Mouse (Mus musculus): ENCODE measurements around the gene Spaca3. TPM values are rescaled to one million over a fixed set of nuclear protein-coding genes. Genes with fewer than 3 reads are reported as not detected.

Gene Spaca3
- polyA plus RNA-seq (2014; fragmentation: Nextera tagmentation; extraction: Ambion mirVana), result not detected in 2 replicates

GRCm38 (mm10) chr11:80858065-80858464 lies at the start of gene Spaca3:
Gene Spaca3 (plus strand): TSS chr11:80858365.
- WGBS, result 78% methylated on average over 10 of the region's 10 CpGs
- H3K4me3 ChIP-seq (ENCODE audit: low read depth, low read length), result no peak within 1 kb of the TSS
- H3K4me2 ChIP-seq (replicated peaks; ENCODE audit: low read depth, low read length), result no peak within 1 kb of the TSS
- H3K36me3 ChIP-seq (ENCODE audit: control insufficient read depth, insufficient read depth, low read length), result no peaks in the 10 kb centered on the region
- no peaks in the 10 kb centered on the region for H3K4me1 ChIP-seq (ENCODE audit: control insufficient read depth, insufficient read depth, low read length)
- no peak for ATAC-seq (ENCODE audit: insufficient number of reproducible peaks, insufficient read depth, low FRiP score, low read depth)
- H3K27ac ChIP-seq (ENCODE audit: low read length), result no peak within 1 kb of the TSS
- H3K9me3 ChIP-seq (ENCODE audit: control insufficient read depth, low read depth, low read length), result no peaks in the 10 kb centered on the region
- H3K9ac ChIP-seq (replicated peaks; ENCODE audit: low read depth, low read length), result no peak within 1 kb of the TSS
- no peaks in the 10 kb centered on the region for H3K27me3 ChIP-seq (ENCODE audit: control insufficient read depth, insufficient read depth, low read length)

GRCm38 (mm10) chr11:80808551-80809070 lies 49.6 kb upstream of the Spaca3 start:
- no peaks in the 10 kb centered on the region for H3K27me3 ChIP-seq (ENCODE audit: control insufficient read depth, insufficient read depth, low read length)
- H3K9me3 ChIP-seq (ENCODE audit: control insufficient read depth, low read depth, low read length), result 0 out of 2 replicates have a peak, but pooled peaks cover 3% of the 10 kb centered on the region
- ATAC-seq (ENCODE audit: insufficient number of reproducible peaks, insufficient read depth, low FRiP score, low read depth), result no peak
- H3K4me3 ChIP-seq (ENCODE audit: low read depth, low read length), result no peak overlapping the region
- H3K36me3 ChIP-seq (ENCODE audit: control insufficient read depth, insufficient read depth, low read length), result peaks cover 12% of the 10 kb centered on the region
- H3K4me1 ChIP-seq (ENCODE audit: control insufficient read depth, insufficient read depth, low read length), result peaks cover 4% of the 10 kb centered on the region
- H3K27ac ChIP-seq (ENCODE audit: low read length), result no peak overlapping the region
- 52% methylated on average over 6 of the region's 6 CpGs for WGBS
- no peak overlapping the region for H3K9ac ChIP-seq (replicated peaks; ENCODE audit: low read depth, low read length)
- no peak overlapping the region for H3K4me2 ChIP-seq (replicated peaks; ENCODE audit: low read depth, low read length)

DNA sequence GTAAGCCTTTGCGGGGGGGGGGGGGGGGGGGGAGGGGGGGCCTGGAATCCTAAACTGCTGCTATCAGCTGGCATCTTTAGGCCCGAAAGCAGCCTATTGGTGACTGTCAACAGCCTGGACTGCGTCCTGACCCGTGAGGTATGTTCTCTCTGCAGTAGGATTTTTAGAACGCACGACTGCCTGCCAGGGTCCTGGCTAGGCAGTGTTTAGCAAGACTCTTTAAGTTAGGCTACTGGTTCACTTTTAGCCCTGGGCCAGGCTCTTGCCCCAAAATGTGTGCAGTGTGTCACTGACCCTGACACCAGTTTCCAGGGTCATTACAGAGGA lies 48.5 kb upstream of the Spaca3 start:
- peak; percentile 21; the same call in 1 of the 2 replicates for ATAC-seq (ENCODE audit: insufficient number of reproducible peaks, insufficient read depth, low FRiP score, low read depth)
- peak overlapping the region; percentile 91 for H3K27ac ChIP-seq (ENCODE audit: low read length)
- no peaks in the 10 kb centered on the region for H3K27me3 ChIP-seq (ENCODE audit: control insufficient read depth, insufficient read depth, low read length)
- H3K4me2 ChIP-seq (replicated peaks; ENCODE audit: low read depth, low read length), result peak overlapping the region; percentile 79
- peaks cover 4% of the 10 kb centered on the region for H3K4me1 ChIP-seq (ENCODE audit: control insufficient read depth, insufficient read depth, low read length)
- peak overlapping the region; percentile 57 for H3K4me3 ChIP-seq (ENCODE audit: low read depth, low read length)
- 24% methylated on average over 6 of the region's 6 CpGs for WGBS
- peak overlapping the region; percentile 71 for H3K9ac ChIP-seq (replicated peaks; ENCODE audit: low read depth, low read length)
- H3K9me3 ChIP-seq (ENCODE audit: control insufficient read depth, low read depth, low read length), result 0 out of 2 replicates have a peak, but pooled peaks cover 3% of the 10 kb centered on the region
- peaks cover 21% of the 10 kb centered on the region for H3K36me3 ChIP-seq (ENCODE audit: control insufficient read depth, insufficient read depth, low read length)

GRCm38 (mm10) chr11:80809993-80810821 lies 48.0 kb upstream of the Spaca3 start, which contains the start of gene Tmem98:
Gene Tmem98 (plus strand): TSS chr11:80810175.
- H3K4me1 ChIP-seq (ENCODE audit: control insufficient read depth, insufficient read depth, low read length), result peaks cover 4% of the 10 kb centered on the region
- peak within 1 kb of the TSS; percentile 57 for H3K4me3 ChIP-seq (ENCODE audit: low read depth, low read length)
- peaks cover 25% of the 10 kb centered on the region for H3K36me3 ChIP-seq (ENCODE audit: control insufficient read depth, insufficient read depth, low read length)
- H3K27me3 ChIP-seq (ENCODE audit: control insufficient read depth, insufficient read depth, low read length), result no peaks in the 10 kb centered on the region
- WGBS, result 2% methylated on average over 46 of the region's 54 CpGs
- peak; percentile 88 for ATAC-seq (ENCODE audit: insufficient number of reproducible peaks, insufficient read depth, low FRiP score, low read depth)
- no peaks in the 10 kb centered on the region for H3K9me3 ChIP-seq (ENCODE audit: control insufficient read depth, low read depth, low read length)
- peak within 1 kb of the TSS; percentile 91 for H3K27ac ChIP-seq (ENCODE audit: low read length)
- peak within 1 kb of the TSS; percentile 79 for H3K4me2 ChIP-seq (replicated peaks; ENCODE audit: low read depth, low read length)
- peak within 1 kb of the TSS; percentile 71 for H3K9ac ChIP-seq (replicated peaks; ENCODE audit: low read depth, low read length)

- peak overlapping the region; percentile 71 for H3K9ac ChIP-seq (replicated peaks; ENCODE audit: low read depth, low read length)
- no peaks in the 10 kb centered on the region for H3K9me3 ChIP-seq (ENCODE audit: control insufficient read depth, low read depth, low read length)
- H3K4me2 ChIP-seq (replicated peaks; ENCODE audit: low read depth, low read length), result peak overlapping the region; percentile 79
- H3K4me3 ChIP-seq (ENCODE audit: low read depth, low read length), result peak overlapping the region; percentile 57
- H3K27me3 ChIP-seq (ENCODE audit: control insufficient read depth, insufficient read depth, low read length), result no peaks in the 10 kb centered on the region
- no peak overlapping the region; the same call in 1 of the 2 replicates for H3K27ac ChIP-seq (ENCODE audit: low read length)
- H3K4me1 ChIP-seq (ENCODE audit: control insufficient read depth, insufficient read depth, low read length), result peaks cover 4% of the 10 kb centered on the region
- no peak for ATAC-seq (ENCODE audit: insufficient number of reproducible peaks, insufficient read depth, low FRiP score, low read depth)
- WGBS, result 10% methylated on average over 5 of the region's 5 CpGs
- peaks cover 32% of the 10 kb centered on the region for H3K36me3 ChIP-seq (ENCODE audit: control insufficient read depth, insufficient read depth, low read length)
Observed at GRCm38 (mm10) chr11:80811156-80811555, 47.0 kb upstream of the Spaca3 start.

- Histone ChIP-seq H3K4me3 (ENCODE audit: low read depth, low read length) (no peak overlapping the region), H3K27me3 (ENCODE audit: control insufficient read depth, insufficient read depth, low read length) (no peaks in the 10 kb centered on the region), H3K4me1 (ENCODE audit: control insufficient read depth, insufficient read depth, low read length) (peaks cover 8% of the 10 kb centered on the region), H3K9ac (replicated peaks; ENCODE audit: low read depth, low read length) (no peak overlapping the region), H3K27ac (ENCODE audit: low read length) (no peak overlapping the region), H3K9me3 (ENCODE audit: control insufficient read depth, low read depth, low read length) (no peaks in the 10 kb centered on the region), H3K4me2 (replicated peaks; ENCODE audit: low read depth, low read length) (no peak overlapping the region), H3K36me3 (ENCODE audit: control insufficient read depth, insufficient read depth, low read length) (peaks cover 46% of the 10 kb centered on the region)
- 90% methylated on average over 7 of the region's 7 CpGs for WGBS
- no peak for ATAC-seq (ENCODE audit: insufficient number of reproducible peaks, insufficient read depth, low FRiP score, low read depth)
Observed at GRCm38 (mm10) chr11:80815354-80815753, 42.8 kb upstream of the Spaca3 start.

GRCm38 (mm10) chr11:80818060-80818697 lies 40.0 kb upstream of the Spaca3 start:
- Histone ChIP-seq H3K4me2 (replicated peaks; ENCODE audit: low read depth, low read length) (no peak overlapping the region), H3K9ac (replicated peaks; ENCODE audit: low read depth, low read length) (no peak overlapping the region), H3K4me1 (ENCODE audit: control insufficient read depth, insufficient read depth, low read length) (peaks cover 4% of the 10 kb centered on the region; the same call in 1 of the 2 replicates), H3K4me3 (ENCODE audit: low read depth, low read length) (no peak overlapping the region), H3K9me3 (ENCODE audit: control insufficient read depth, low read depth, low read length) (no peaks in the 10 kb centered on the region), H3K36me3 (ENCODE audit: control insufficient read depth, insufficient read depth, low read length) (peaks cover 47% of the 10 kb centered on the region), H3K27me3 (ENCODE audit: control insufficient read depth, insufficient read depth, low read length) (no peaks in the 10 kb centered on the region), H3K27ac (ENCODE audit: low read length) (peak overlapping the region; percentile 18; the same call in 1 of the 2 replicates)
- peak; percentile 34; the same call in 1 of the 2 replicates for ATAC-seq (ENCODE audit: insufficient number of reproducible peaks, insufficient read depth, low FRiP score, low read depth)
- 24% methylated on average over 11 of the region's 11 CpGs for WGBS

- H3K4me2 ChIP-seq (replicated peaks; ENCODE audit: low read depth, low read length), result no peak overlapping the region
- WGBS, result 77% methylated on average over 3 of the region's 3 CpGs
- no peak overlapping the region for H3K9ac ChIP-seq (replicated peaks; ENCODE audit: low read depth, low read length)
- no peaks in the 10 kb centered on the region for H3K27me3 ChIP-seq (ENCODE audit: control insufficient read depth, insufficient read depth, low read length)
- no peaks in the 10 kb centered on the region for H3K9me3 ChIP-seq (ENCODE audit: control insufficient read depth, low read depth, low read length)
- H3K27ac ChIP-seq (ENCODE audit: low read length), result no peak overlapping the region; the same call in 1 of the 2 replicates
- H3K4me3 ChIP-seq (ENCODE audit: low read depth, low read length), result no peak overlapping the region
- peak; percentile 86 for ATAC-seq (ENCODE audit: insufficient number of reproducible peaks, insufficient read depth, low FRiP score, low read depth)
- H3K4me1 ChIP-seq (ENCODE audit: control insufficient read depth, insufficient read depth, low read length), result peaks cover 4% of the 10 kb centered on the region; the same call in 1 of the 2 replicates
- peaks cover 30% of the 10 kb centered on the region for H3K36me3 ChIP-seq (ENCODE audit: control insufficient read depth, insufficient read depth, low read length)
Observed at GRCm38 (mm10) chr11:80820085-80820484, 38.1 kb upstream of the Spaca3 start.
